Mouse (Mus musculus) gastrocnemius, postnatal 4 days (tissue): ENCODE results near the gene Sorbs1. TPM values are rescaled to one million over a fixed set of nuclear protein-coding genes. Genes with fewer than 3 reads are reported as not detected.

Experiments used
- DNase-seq, 2 experiments: peaks; one replicate each; pipeline ENCODE4 v3.0.0; 2021 to 2022; ENCODE audit warnings: low spot score in 2 of 2, mixed read lengths in 2 of 2
- total RNA-seq, 2 experiments: library from RNA; stranded (reverse); gene quantifications; 2 replicates each; pipeline ENCODE4 v1.2.3; 2021

Gene Sorbs1
- total RNA-seq, 2 experiments from 2014 or later = 114 to 144 TPM

DNA sequence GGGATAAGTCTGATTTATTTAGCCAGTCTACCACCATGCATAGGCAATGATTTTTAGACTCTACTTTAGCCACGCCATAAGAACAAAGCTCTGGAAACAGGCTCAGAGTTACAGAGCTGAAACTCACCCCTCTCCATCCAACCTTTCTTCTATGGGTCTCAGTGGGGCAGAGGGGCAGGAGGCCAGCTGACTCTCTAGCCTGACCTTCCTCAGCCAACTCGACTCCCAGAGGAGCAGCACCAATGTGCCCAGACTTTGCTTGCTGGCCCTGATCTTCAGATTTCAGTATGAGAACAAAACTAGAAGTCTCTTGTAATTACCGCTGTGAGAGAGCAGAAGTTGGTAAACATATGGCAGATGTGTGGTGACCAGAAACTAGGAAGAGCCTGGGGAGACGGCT lies 134.5 kb downstream of the Sorbs1 start:
- no peak for DNase-seq

DNA sequence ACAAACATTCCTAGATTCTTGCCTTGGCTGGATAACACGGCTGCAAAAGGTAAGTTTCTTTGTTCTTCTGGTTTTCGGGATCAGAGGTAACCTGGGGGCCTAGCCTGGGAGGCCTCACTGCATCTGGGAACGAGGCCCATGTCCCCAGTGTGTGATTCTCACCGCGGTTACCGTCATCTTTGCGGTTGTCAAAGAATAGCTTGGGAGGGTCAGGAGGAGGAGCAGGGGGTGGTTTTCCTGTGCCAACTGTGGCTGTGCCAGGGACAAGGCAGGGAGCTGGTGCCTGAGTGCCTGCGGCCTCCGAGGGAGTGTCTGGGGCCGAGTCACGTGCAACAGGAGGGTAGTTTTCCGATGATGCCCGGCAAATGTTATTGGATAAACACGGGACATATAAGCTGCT lies 135.9 kb downstream of the Sorbs1 start:
- no peak for DNase-seq

DNA sequence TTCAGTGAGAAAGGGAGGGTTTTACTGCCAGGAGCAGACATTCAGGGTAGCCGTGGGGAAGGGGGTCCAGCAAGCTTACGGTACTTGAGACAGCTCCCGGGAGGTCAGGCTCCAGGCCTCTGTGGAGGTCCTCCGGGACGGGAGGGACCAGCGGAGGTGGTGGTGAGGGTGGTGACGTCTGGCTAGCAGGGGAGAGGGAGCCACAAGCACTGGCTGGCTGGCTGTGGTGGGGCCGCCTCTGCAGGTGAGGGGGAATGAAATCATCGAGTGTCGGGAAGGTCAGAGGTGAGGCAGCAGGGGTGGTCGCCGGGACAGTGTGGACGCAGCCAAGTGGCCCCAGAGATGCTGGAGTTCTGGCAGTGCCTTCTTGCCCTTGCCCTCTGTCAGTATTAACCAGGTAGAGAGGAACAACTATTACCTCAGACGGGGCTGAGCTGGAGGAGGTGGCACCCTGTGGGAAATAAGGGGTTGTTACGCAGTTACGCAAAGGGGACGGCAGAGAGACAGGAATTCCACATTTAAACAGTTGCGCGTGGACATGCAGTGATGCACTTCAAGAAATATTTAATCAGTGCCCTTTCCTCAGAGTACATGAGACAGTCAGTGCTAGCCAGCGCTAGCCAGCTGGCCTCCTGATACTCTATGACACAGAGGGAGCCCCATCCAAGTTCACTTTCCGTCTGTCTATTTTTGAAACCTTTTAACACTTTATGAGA lies 136.9 kb downstream of the Sorbs1 start:
- no peak for DNase-seq

DNA sequence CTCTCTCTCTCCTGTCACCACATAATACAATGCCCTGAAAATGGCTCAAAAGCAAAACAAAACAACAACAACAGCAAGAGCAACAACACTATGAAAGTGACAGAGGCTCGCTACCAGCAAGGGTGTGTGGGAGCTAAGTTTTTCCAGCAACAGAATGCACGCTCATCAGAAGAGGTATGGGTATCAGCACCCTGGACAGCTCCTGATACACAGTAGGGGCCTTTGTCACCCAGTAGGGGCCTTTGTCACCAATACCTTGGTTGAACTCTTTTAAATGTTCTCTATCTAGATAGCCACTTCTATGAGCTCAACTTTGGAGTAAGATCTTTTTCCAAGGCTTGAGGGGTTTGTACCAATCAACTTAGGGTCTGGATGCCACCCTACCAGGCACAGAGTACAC lies 138.9 kb downstream of the Sorbs1 start:
- DNase-seq = no peak

DNA sequence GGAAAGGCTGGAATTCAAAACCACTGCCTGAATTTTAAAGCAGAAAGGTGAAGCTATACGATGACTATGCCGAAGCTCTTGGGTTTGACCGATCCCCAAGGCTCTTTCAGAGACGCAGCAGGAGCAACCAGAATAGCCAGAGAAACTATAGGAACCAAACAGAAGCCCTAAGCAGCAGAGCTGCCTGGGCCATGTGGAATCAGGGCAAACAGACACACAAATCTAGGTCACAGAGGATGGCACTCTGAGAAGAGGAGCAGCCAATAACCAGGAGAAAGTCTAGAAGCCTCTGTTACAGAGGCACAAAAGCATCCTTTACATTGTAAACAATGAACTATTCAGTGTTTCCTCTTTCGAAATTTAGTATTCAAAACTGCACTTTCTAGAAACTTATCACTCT lies 140.9 kb downstream of the Sorbs1 start:
- no peak for DNase-seq

DNA sequence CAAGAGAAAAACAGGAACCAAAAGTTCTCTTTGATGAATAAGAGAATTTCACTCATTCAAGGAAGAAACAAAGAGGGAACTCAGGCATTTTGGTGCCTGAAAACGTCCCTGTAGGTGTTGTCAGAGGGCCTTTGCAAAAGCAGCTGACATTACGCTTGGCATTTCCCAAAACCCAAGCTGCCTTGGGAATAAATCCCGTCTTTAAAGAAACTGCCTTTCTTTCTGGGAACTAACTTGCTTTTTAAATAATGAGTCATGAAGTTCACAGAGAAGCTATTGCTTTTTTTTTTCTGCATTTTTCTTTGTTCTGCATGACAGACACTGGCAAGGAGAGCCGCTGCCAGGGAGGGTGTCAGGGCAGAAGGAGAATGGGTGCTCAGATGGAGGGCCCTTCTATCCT lies 141.7 kb downstream of the Sorbs1 start:
- DNase-seq = no peak

DNA sequence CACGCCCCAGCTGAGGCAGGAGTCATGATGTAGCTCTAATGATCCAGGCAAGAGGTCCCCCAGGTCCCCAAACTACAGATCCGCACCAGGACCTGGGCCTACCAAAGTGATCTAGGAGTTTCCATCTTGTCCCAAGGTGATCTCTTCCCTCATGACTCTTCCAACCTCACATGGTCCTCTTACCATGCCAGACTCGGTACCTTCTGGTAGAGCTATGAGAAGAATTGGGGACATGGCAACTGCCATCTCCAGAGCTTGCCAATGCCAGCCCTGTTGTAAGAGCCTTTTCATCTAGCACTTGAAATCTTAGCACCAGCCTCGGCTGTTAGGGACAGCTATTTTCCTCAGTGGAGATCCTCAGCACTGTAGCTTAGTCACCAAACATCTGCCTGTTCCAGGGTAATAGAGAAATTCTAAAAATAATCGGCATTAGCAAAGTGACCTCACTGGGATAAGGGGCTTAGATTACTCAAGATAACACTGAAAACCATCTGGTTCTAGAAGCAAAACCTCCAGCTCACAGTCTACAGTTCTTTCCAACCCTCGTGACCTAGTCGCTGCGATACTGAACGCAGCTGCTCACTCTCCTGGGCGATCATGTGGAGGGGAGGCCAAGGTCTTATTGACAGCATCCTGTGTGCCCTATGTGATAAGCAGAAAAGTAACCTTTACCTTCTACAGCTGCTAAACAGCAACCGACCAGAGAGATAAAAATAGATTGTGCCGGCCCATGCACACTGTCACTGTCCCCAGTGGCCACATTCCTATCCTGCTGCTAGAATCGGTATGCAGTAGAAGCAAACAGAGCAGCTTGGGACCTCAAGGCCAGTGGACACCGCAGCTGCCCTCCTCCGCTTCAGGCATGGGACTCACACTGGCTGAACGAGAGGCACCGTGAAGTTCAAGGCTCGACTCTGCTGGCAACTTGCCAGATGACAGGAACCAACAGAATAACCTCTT lies 143.4 kb downstream of the Sorbs1 start:
- peak in 1 of 2 experiments; percentile 38 for DNase-seq

DNA sequence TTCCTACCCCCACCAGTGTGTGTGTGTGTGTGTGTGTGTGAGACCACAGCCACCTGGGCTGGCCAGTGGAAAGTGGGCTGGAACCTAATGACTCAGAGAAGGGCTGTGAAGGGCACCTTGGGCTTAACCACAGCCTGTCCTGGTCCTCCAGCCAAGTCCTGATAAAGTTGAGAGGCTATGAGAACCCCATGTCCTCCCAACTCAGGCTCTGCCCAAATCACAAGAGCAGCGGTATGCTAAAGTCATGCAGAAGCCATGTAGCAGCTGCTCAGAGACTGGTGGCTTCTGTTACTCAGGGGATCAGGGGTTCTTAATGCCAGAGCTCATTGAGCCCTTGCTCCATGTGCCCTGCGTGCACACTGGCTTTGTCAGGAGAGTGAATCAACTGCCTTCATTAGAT lies 145.1 kb downstream of the Sorbs1 start:
- DNase-seq = no peak

DNA sequence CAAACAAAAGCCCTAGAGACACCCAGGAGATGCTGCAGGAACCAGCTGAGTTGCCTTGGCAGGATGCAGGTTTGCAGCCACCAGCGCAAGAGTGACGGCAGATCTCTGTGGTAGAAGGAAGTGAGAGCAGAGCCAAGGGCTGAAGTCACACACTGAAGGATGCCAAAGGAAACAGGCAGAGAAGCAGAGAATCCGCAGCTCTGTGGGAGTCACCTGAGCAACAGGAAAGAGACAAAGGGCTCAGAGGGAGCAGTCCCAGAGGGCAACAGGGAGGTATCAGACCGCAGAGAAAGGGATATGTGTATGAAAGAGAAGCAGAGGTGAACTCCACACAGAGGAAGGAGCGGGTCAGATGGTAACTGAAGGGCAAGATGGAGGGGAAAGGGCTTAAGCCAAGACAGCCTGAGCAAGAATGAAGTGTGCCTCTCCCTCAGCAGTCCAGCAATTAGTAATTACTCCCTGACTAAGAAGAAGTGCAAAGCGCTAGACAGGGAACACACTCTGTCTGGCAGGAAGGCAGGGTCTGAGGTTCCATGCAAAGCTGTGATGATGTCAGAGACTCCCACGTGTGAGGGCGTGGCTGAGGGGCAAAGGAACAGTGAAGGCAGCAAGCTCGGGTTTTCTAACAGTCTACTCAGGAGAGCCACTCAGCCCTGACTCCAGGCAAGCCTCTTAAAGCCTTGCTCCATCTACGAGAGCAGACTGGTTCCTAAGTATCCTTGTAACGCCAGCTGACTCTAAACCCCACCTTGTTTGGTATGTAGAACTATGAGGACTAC lies 147.2 kb downstream of the Sorbs1 start:
- DNase-seq = peak in 1 of 2 experiments; percentile 37

DNA sequence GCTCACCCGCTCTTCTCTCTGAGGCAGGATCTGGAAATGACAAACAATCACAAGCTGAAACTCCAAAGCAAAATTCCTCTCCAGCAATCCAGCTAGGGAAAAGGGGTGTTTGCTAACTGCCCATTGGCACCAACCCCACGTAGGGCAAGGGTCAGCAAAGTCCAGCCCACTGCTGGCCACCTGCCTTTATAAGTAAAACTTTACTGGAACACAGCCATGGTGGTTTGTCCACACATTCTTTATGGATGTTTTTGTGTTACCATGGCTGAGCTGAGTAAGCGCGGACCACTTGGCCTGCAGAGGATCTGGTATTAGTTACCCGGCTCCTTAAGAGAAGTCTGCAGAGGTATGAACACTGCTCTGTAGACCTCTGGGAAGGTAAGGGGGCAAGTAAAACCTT lies 148.4 kb downstream of the Sorbs1 start:
- peak in 1 of 2 experiments; percentile 32 for DNase-seq

DNA sequence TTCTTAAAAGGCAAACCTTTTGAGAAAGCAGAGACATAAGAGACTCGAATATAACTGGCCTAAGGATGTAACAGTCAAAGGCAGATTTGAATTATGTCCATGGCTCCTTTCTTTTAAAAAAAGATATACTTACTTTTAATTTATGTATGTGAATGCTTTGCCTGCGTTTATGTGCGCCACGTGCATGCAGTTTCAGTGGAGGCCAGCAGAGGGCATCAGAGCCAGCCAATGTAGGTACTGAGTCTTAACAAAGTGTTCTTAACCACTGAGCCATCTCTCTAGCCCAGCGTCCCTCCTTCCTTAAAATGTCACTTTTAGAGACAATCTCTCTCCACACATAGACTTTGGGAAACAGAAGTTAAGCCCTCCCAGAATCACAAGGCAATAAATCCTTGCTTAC lies 150.1 kb downstream of the Sorbs1 start:
- no peak for DNase-seq

DNA sequence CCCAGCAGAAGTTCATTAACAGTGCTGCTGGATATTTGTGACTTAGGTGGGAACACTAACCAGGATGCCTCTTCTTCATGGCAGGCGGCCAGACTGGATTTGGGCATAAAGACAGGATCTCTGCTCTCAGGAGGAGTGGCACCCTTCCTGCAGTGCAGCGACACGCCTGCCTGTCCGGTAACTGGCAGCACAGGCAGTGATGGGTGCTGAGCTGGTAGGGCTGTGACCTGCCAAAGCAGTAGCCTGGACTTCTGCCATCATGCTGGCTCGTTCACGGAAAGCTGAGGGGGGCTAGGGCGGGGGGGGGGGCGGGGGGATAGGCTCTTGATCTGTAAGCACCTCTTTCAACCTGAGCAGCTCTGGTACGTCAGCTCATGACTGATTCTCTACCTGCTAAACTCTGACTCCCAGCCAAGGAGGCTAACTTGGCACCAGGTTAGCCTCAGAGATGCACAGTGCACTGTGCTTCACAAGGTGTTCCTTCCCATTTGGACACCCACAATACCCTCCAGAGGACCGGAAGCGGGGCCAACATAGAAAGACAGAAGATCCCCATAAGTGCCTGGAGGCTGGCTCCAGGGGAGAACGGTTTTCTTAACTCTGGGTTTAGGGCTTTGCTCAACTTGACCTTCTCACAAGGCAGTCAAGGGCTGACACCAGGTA lies 151.2 kb downstream of the Sorbs1 start:
- DNase-seq = no peak

DNA sequence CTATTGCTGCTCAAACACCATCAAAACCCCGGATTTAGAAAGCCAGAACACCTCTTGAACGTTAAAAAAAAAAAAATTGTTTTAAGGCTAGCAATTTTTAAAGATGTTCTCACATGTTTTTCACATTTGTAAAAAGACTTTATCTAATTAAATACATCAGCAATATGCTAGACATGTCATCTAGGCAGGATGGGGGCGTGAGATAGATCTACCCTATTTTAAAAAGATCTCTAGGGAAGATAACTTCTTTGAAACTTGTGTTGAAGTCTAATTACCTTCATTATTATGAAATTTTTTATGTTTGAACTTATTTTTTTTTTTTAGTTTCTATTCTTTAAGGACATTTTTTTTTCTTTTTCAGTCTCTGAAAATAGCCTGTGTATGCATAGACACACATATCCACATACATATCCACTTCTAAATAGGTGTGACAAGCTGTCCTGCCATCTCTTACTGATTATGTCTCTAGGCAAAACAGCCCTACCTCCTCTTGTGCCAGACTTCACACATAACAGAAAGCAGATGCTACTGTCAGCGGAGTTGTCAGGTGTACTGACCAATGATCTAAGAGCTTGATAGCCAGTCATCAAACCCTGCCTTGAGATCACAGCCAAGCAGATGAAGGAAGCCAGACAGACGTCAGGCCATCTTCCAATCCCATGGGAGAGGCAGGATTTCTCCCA lies 153.7 kb downstream of the Sorbs1 start:
- DNase-seq = no peak

DNA sequence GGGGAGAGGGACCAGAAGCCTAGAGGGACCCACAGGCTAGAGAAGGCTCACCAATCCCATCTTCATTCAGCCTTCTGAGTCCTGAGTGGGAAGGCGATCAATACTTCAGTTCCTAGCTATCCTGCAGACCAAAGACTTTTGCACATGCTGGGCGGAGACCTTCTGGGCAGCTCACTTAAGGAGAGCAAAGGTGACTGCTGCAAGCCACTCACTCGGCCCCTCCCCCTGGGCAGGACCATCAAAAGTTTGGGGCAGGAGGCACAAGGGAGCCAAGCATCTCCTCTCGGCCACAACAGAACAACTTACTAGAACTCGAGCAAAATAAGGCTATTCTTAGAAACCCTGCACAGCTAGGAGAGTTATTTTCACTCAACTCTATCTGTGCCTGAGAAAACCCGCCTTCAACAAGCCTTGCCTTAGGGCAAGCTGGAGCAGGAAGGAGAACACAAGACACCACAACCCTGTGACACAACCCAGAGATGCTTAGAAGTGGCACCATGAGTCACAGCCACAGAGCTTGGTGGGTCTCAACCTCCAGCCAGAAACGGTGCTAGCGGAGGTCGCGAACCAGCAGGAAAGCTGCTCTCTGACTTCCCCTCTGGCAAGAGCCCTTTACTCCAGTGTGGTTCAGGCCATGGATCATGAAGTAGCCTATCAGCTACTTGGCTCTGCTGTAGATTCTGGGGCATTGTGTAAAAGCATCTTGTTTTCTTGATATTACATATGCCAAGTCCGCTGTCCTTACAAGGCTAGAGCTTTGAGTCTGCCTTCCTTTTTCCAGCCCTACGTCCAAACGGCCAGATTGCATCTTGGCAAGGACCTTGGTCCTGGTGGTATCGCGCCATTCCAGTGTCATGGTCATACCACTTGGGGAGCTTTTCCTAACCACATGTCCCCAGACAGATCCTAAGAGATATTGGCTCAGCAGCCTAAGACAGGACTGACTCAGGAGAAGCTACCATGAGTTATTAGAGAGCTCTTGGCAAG lies 156.8 kb downstream of the Sorbs1 start:
- no peak for DNase-seq

DNA sequence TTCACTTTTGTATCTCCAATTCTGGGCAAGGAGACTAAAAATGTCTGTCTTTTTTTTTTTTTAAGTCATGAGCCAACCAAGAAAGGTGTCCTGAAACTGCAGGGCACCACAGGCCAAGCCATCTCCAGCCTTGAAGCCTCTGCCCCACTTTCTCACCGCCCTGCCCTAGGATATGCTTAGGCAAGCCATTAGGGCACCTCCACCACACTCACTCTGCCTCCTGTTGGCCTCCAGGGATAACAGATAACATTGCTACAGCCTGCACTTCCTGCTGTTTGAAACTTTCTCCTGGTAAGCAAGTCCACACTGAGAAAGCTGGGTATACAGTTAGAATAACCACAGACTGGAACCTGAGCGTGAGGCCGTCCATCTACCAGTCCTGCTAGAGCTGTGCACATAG lies 158.5 kb downstream of the Sorbs1 start:
- no peak for DNase-seq

DNA sequence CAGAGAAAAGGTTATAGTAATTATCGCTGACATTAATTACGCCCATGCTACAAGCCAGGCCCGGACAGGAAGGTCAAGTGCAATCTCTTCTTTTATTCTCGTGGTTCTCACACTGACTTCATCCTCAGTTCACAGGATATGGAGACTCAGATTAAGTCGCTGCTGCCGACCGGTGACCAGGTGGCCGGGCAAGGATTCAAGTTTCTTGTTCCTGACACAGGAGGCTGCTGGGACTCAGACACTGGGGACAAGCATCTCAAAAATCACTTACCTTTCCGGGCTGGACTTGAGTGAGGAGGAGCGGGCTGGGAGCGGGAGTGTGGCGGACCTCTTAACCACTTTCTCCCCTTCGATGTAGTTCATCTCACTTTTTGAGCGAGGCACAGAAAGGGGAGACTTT lies 161.6 kb downstream of the Sorbs1 start:
- no peak for DNase-seq

DNA sequence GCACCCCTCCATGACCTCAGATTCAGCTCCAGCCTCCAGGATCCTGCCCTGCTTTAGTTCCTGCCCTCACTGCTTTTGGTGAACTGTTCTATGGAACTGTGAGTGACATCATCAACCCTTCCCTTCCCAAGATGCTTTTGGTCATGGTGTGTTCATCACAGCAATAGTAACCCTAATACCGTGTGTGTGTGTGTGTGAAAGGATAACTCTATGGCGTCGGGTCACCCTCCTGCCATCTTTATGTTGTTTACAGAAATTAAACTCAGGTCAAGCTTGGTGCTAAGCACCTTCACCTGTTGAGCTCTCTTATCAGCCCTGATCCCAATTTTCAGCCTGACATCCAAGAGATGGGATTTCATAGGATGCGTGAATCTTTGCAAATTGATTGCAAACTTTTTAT lies 162.7 kb downstream of the Sorbs1 start:
- DNase-seq = no peak

DNA sequence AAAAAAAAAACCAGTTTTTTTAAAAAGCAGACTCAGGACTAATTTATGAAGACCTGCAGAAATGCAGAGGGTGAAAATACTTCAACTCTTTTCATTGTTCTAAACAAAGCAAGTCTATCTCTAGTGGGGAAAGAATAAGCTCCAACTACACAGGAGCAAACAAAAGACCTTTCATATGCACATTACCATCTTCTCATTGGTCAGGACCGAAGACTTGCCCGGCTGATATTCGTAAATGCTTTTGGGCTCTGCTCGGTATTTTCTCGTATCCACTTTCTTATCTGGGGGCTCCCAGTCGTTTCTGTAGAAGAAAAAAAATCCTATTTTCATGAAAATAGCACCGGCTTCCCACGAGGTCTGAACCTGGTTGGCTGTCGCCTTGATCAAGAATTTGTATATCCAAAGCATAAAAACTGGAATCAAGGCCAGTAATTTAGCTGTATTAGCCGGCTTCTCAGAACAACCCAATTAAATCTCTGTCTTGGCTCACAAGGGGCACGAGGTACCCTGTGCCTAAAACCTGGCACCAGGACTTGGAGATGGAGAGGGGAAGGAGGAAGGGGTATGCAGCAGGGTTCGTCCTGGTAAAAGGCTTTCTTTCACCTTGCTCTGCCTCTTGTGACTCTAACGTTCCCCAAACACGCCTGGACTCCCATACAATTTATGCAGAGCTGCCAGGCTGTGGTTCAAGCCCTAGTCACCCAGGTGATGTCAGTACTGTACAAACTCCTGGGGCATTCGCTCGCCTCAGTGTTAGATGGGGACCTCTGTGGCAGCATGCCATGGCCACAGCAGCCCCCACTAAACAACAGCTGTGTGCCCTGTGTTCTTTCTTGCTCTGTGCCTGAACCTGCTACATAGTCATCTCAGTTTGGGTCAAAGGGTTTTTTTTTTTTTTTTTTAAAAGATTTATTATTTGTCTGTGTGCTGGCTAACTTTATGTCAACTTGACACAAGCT lies 163.6 kb downstream of the Sorbs1 start:
- no peak for DNase-seq
